Mouse (Mus musculus): ENCODE data around the gene Panx1. TPM values are rescaled to one million over a fixed set of nuclear protein-coding genes. Genes with fewer than 3 reads are reported as not detected.

Gene Panx1
- total RNA-seq, 2 experiments from 2014 or later: 2.0 to 6.3 TPM

- no peak for ATAC-seq (replicated peaks; ENCODE audit: low FRiP score, poor library complexity, severe bottlenecking)
Observed at GRCm38 (mm10) chr9:14981539-14982155, 63.6 kb downstream of the Panx1 start.

- no peak for ATAC-seq (replicated peaks; ENCODE audit: low FRiP score, poor library complexity, severe bottlenecking)
Observed at GRCm38 (mm10) chr9:14974251-14975232, 70.7 kb downstream of the Panx1 start.

GRCm38 (mm10) chr9:14973762-14974161 lies 71.5 kb downstream of the Panx1 start:
- no peak for ATAC-seq (replicated peaks; ENCODE audit: low FRiP score, poor library complexity, severe bottlenecking)

- ATAC-seq (replicated peaks; ENCODE audit: low FRiP score, poor library complexity, severe bottlenecking): peak; percentile 80
Observed at GRCm38 (mm10) chr9:14970805-14971525, 74.3 kb downstream of the Panx1 start.

GRCm38 (mm10) chr9:14970211-14970610 lies 75.1 kb downstream of the Panx1 start:
- ATAC-seq (replicated peaks; ENCODE audit: low FRiP score, poor library complexity, severe bottlenecking): no peak

GRCm38 (mm10) chr9:14967598-14967997 lies 77.7 kb downstream of the Panx1 start:
- no peak for ATAC-seq (replicated peaks; ENCODE audit: low FRiP score, poor library complexity, severe bottlenecking)

GRCm38 (mm10) chr9:14966787-14967186 lies 78.5 kb downstream of the Panx1 start:
- ATAC-seq (replicated peaks; ENCODE audit: low FRiP score, poor library complexity, severe bottlenecking): no peak

- no peak for ATAC-seq (replicated peaks; ENCODE audit: low FRiP score, poor library complexity, severe bottlenecking)
Observed at GRCm38 (mm10) chr9:14965368-14965767, 79.9 kb downstream of the Panx1 start.

- ATAC-seq (replicated peaks; ENCODE audit: low FRiP score, poor library complexity, severe bottlenecking): no peak
Observed at GRCm38 (mm10) chr9:14962769-14963168, 82.5 kb downstream of the Panx1 start.

- no peak for ATAC-seq (replicated peaks; ENCODE audit: low FRiP score, poor library complexity, severe bottlenecking)
Observed at GRCm38 (mm10) chr9:14954659-14955058, 90.6 kb downstream of the Panx1 start.

Other genes with a start within 250 kb of the Panx1 start
- not detected in 2 replicates for gene Gpr83, start 185.3 kb downstream of the Panx1 start, total RNA-seq (2015; ENCODE audit: low replicate concordance)
- gene Gpr83, start 185.3 kb downstream of the Panx1 start, total RNA-seq (2017; ENCODE audit: low replicate concordance): 0.64 TPM in 1 of 2 replicates, not detected in the other
- gene Izumo1r, start 141.5 kb downstream of the Panx1 start, total RNA-seq (2015; ENCODE audit: low replicate concordance): 2.5 TPM in 1 of 2 replicates, not detected in the other
- 7.1 TPM in 1 of 2 replicates, not detected in the other for gene Izumo1r, start 141.5 kb downstream of the Panx1 start, total RNA-seq (2017; ENCODE audit: low replicate concordance)
- not detected in 2 replicates for gene Hephl1, start 66.6 kb upstream of the Panx1 start, total RNA-seq (2015; ENCODE audit: low replicate concordance)
- gene Hephl1, start 66.6 kb upstream of the Panx1 start, total RNA-seq (2017; ENCODE audit: low replicate concordance): not detected in 2 replicates
- gene Vstm5, start 193.6 kb upstream of the Panx1 start, total RNA-seq (2015; ENCODE audit: low replicate concordance): not detected in 2 replicates
- not detected in 2 replicates for gene Vstm5, start 193.6 kb upstream of the Panx1 start, total RNA-seq (2017; ENCODE audit: low replicate concordance)
- 12.6 and 14.4 TPM in 2 replicates for gene Med17, start 234.5 kb upstream of the Panx1 start, total RNA-seq (2015; ENCODE audit: low replicate concordance)
- 12.9 and 16.0 TPM in 2 replicates for gene Med17, start 234.5 kb upstream of the Panx1 start, total RNA-seq (2017; ENCODE audit: low replicate concordance)